8 mouse cellular contexts compared by ENCODE assay signal in the genomic region with DNA sequence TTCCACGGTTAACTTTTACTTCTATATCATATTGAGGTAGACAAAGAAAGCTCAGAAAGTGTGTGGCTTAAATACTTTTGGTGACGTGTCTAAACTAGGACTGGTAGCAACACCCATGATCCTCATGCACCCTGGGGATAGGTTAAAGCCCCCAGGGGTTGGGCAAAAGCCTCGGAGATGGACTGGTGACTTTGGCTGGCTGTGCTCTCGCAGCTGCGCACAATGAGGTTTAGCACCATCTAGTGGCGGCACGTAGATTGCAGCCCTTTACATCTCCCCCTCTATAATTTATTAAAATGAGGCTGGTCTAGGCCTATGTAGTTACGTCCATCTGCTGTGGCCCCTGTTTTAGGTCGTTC. TPM values are rescaled to one million over a fixed set of nuclear protein-coding genes. Genes with fewer than 3 reads are reported as not detected.
DNase-seq lines count a peak whose midpoint lies in the region; ATAC-seq and TF ChIP-seq lines count a peak whose summit lies in the region.
"Not testable (repeated sequence)": the region's sequence is repeated elsewhere in the genome, so short reads cannot be mapped to it uniquely, and the experiment has no call there.
"Had no signal": no experiment of that assay in that cellular context is flagged by ENCODE, and none has a peak within 500 bp of the region (broad histone marks: within the 10 kb centered on the region; RNA-seq: fewer than 3 reads in every experiment).

No protein-coding gene starts in this region.

- H3K9ac ChIP-seq in embryonic facial prominence, embryonic 14.5 days (ENCODE audit: low read depth, low read length); hindbrain, embryonic 13.5 days; kidney, embryonic 14.5 days (ENCODE audit: low read depth, low read length); liver, embryonic 12.5 days; midbrain, embryonic 12.5 days (replicated peaks); neural tube, embryonic 14.5 days (replicated peaks; ENCODE audit: low read depth, low read length): not testable (repeated sequence)

- H3K4me1 ChIP-seq in embryonic facial prominence, embryonic 14.5 days (ENCODE audit: control insufficient read depth, insufficient read depth, low read length); hindbrain, embryonic 13.5 days (replicated peaks); kidney, embryonic 14.5 days (ENCODE audit: control insufficient read depth, insufficient read depth, low read length); midbrain, embryonic 12.5 days; neural tube, embryonic 14.5 days (ENCODE audit: control insufficient read depth, insufficient read depth, low read length): not testable (repeated sequence)
- peaks cover 16% of the 10 kb centered on the region for H3K4me1 ChIP-seq in liver, embryonic 12.5 days

- TF ChIP-seq CTCF in gastrocnemius, adult 2 months (IDR thresholded peaks at IDR 0.05), result not testable (repeated sequence)

- intact Hi-C loops in gastrocnemius, adult 2 months (cut with DNase I), result not testable (repeated sequence)

- WGBS in embryonic facial prominence, embryonic 14.5 days, result 14% methylated on average over 1 of the region's 9 CpGs
- 18% methylated on average over 2 of the region's 9 CpGs for WGBS in hindbrain, embryonic 13.5 days
- WGBS in kidney, embryonic 14.5 days, result 33% methylated on average over 1 of the region's 9 CpGs
- WGBS in liver, embryonic 12.5 days (ENCODE audit: insufficient replicate concordance), result 19% methylated on average over 1 of the region's 9 CpGs
- WGBS in midbrain, embryonic 12.5 days, result 8% methylated on average over 1 of the region's 9 CpGs
- WGBS in neural tube, embryonic 14.5 days, result 33% methylated on average over 1 of the region's 9 CpGs

- ATAC-seq in embryonic facial prominence, embryonic 14.5 days (ENCODE audit: low read depth); hindbrain, embryonic 13.5 days (ENCODE audit: low FRiP score); kidney, embryonic 14.5 days (ENCODE audit: low FRiP score, low TSS enrichment); liver, embryonic 12.5 days; midbrain, embryonic 12.5 days (ENCODE audit: low FRiP score, low read depth); neural tube, embryonic 14.5 days (ENCODE audit: low read depth): not testable (repeated sequence)

- not testable (repeated sequence) for DNase-seq in embryonic facial prominence, embryonic 14.5 days (ENCODE audit: low spot score); gastrocnemius, adult 2 months

- not testable (repeated sequence) for H3K27ac ChIP-seq in embryonic facial prominence, embryonic 14.5 days (replicated peaks; ENCODE audit: low read depth, low read length); gastrocnemius, adult 2 months; hindbrain, embryonic 13.5 days; kidney, embryonic 14.5 days (ENCODE audit: low read depth, low read length); liver, embryonic 12.5 days; midbrain, embryonic 12.5 days (replicated peaks); neural tube, embryonic 14.5 days (ENCODE audit: low read depth, low read length)

- peak overlapping the region; percentile 47 for H3K4me2 ChIP-seq in embryonic facial prominence, embryonic 14.5 days (ENCODE audit: low read depth, low read length)
- peak overlapping the region; percentile 44 for H3K4me2 ChIP-seq in hindbrain, embryonic 13.5 days
- H3K4me2 ChIP-seq in kidney, embryonic 14.5 days (replicated peaks; ENCODE audit: low read depth, low read length), result peak overlapping the region; percentile 34
- H3K4me2 ChIP-seq in liver, embryonic 12.5 days, result peak overlapping the region; percentile 51
- H3K4me2 ChIP-seq in midbrain, embryonic 12.5 days (replicated peaks), result peak overlapping the region; percentile 40
- H3K4me2 ChIP-seq in neural tube, embryonic 14.5 days (ENCODE audit: low read depth, low read length), result peak overlapping the region; percentile 22; the same call in 1 of the 2 replicates

- H3K27me3 ChIP-seq in embryonic facial prominence, embryonic 14.5 days (replicated peaks; ENCODE audit: control insufficient read depth, insufficient read depth, low read length); hindbrain, embryonic 13.5 days; kidney, embryonic 14.5 days (ENCODE audit: control insufficient read depth, insufficient read depth, low read length); liver, embryonic 12.5 days (replicated peaks); midbrain, embryonic 12.5 days; neural tube, embryonic 14.5 days (ENCODE audit: control insufficient read depth, insufficient read depth, low read length): not testable (repeated sequence)

- H3K4me3 ChIP-seq in embryonic facial prominence, embryonic 14.5 days (ENCODE audit: low read depth, low read length), result peak overlapping the region; percentile 26; the same call in 1 of the 2 replicates
- peak overlapping the region; percentile 40; the same call in 1 of the 2 replicates for H3K4me3 ChIP-seq in gastrocnemius, adult 2 months
- H3K4me3 ChIP-seq in hindbrain, embryonic 13.5 days; kidney, embryonic 14.5 days (ENCODE audit: low read length); liver, embryonic 12.5 days; midbrain, embryonic 12.5 days; neural tube, embryonic 14.5 days (ENCODE audit: low read depth, low read length): not testable (repeated sequence)

- not testable (repeated sequence) for H3K9me3 ChIP-seq in embryonic facial prominence, embryonic 14.5 days (ENCODE audit: control insufficient read depth, low read length); hindbrain, embryonic 13.5 days; kidney, embryonic 14.5 days (ENCODE audit: control insufficient read depth, low read length); liver, embryonic 12.5 days (replicated peaks); midbrain, embryonic 12.5 days; neural tube, embryonic 14.5 days (ENCODE audit: control insufficient read depth, low read length)

- not testable (repeated sequence) for H3K36me3 ChIP-seq in embryonic facial prominence, embryonic 14.5 days (ENCODE audit: control insufficient read depth, insufficient read depth, low read length); hindbrain, embryonic 13.5 days; kidney, embryonic 14.5 days (ENCODE audit: control insufficient read depth, insufficient read depth, low read length); liver, embryonic 12.5 days; midbrain, embryonic 12.5 days; neural tube, embryonic 14.5 days (ENCODE audit: control insufficient read depth, insufficient read depth, low read length)

RNA-seq across cellular contexts. Expression of a gene that starts 4.5 kb away (rescaled TPM):
- polyA plus RNA-seq in embryonic facial prominence, embryonic 14.5 days (2014; fragmentation: Nextera tagmentation; extraction: Ambion mirVana), result 8.0 and 8.3 TPM in 2 replicates
- total RNA-seq in gastrocnemius, adult 2 months (2021), result 1 to 10 TPM; 4.1 to 6.2 TPM
- 14.5 and 15.6 TPM in 2 replicates for polyA plus RNA-seq in hindbrain, embryonic 13.5 days (2015; fragmentation: Nextera tagmentation; extraction: Ambion mirVana)
- 7.3 and 11.4 TPM in 2 replicates for polyA plus RNA-seq in kidney, embryonic 14.5 days (2014; fragmentation: Nextera tagmentation; extraction: Ambion mirVana)
- 1.7 and 2.0 TPM in 2 replicates for polyA plus RNA-seq in liver, embryonic 12.5 days (2016; fragmentation: Nextera tagmentation; extraction: Ambion mirVana)
- polyA plus RNA-seq in midbrain, embryonic 12.5 days (2016; fragmentation: Nextera tagmentation; extraction: Ambion mirVana), result 17.5 and 18.2 TPM in 2 replicates
- 17.3 and 19.1 TPM in 2 replicates for polyA plus RNA-seq in neural tube, embryonic 14.5 days (2014; fragmentation: Nextera tagmentation; extraction: Ambion mirVana)
- polyA plus RNA-seq: erythroblast, embryonic 14.5 days had no signal

RNA-seq across cellular contexts. Expression of a gene that starts 45.2 kb away (rescaled TPM):
- polyA plus RNA-seq in embryonic facial prominence, embryonic 14.5 days (2014; fragmentation: Nextera tagmentation; extraction: Ambion mirVana), result 10.5 and 10.9 TPM in 2 replicates
- 1 to 10 TPM; 7.7 to 10.0 TPM for total RNA-seq in gastrocnemius, adult 2 months (2021)
- polyA plus RNA-seq in hindbrain, embryonic 13.5 days (2015; fragmentation: Nextera tagmentation; extraction: Ambion mirVana), result 29.8 and 33.5 TPM in 2 replicates
- 16.5 and 18.5 TPM in 2 replicates for polyA plus RNA-seq in kidney, embryonic 14.5 days (2014; fragmentation: Nextera tagmentation; extraction: Ambion mirVana)
- 8.0 and 9.3 TPM in 2 replicates for polyA plus RNA-seq in liver, embryonic 12.5 days (2016; fragmentation: Nextera tagmentation; extraction: Ambion mirVana)
- 25.7 and 27.2 TPM in 2 replicates for polyA plus RNA-seq in midbrain, embryonic 12.5 days (2016; fragmentation: Nextera tagmentation; extraction: Ambion mirVana)
- 34.7 and 35.2 TPM in 2 replicates for polyA plus RNA-seq in neural tube, embryonic 14.5 days (2014; fragmentation: Nextera tagmentation; extraction: Ambion mirVana)
- polyA plus RNA-seq: erythroblast, embryonic 14.5 days had no signal
